Mouse (Mus musculus): ENCODE results near the gene Antxr1. TPM values are rescaled to one million over a fixed set of nuclear protein-coding genes. Genes with fewer than 3 reads are reported as not detected.

The Antxr1 gene
- total and polyA plus RNA-seq, 3 experiments: 0.16 to 0.23 (median 0.21) TPM

DNA sequence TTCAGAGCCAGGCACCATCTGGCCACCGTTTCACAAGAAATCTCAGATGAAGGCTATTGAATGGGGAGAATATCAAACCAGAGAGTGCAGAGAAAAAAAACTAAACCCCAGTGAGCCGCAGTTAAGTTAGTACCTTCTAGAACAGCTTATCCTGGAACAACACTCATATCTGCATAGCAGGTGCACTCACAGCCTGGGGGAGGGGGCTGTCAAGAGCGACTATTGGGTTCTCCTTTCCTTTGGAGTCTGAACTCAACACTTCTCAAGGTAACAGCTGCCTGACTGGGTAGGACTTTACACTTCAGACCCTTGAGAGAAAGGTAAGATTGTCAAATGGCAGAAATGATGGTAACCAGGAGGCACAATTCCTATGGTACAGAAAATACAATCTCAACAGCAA, 187.7 kb downstream of the Antxr1 start:
- no peak overlapping the region for H3K9ac ChIP-seq (ENCODE audit: insufficient read depth, low read depth)
- DNase-seq (ENCODE audit: extremely low read depth): no peak
- H3K79me2 ChIP-seq (replicated peaks; ENCODE audit: control insufficient read depth, extremely low read depth, insufficient read depth, poor library complexity, severe bottlenecking): no peaks in the 10 kb centered on the region
- dilution Hi-C loops (cut with MboI; ENCODE audit: extremely low pct_ligation_motif_present, extremely low pct_unique_long_range_greater_than_20kb, low sequenced_read_pairs): no loop called here
- H3K27ac ChIP-seq (ENCODE audit: insufficient read depth, low read depth): no peak overlapping the region
- in situ Hi-C loops (cut with MboI; ENCODE audit: low pct_ligation_motif_present, low pct_unique_long_range_greater_than_20kb, low sequenced_read_pairs): no loop called here
- peaks cover 13 to 38% of the 10 kb centered on the region in 2 experiments for H3K4me1 ChIP-seq (ENCODE audit: control insufficient read depth in 1 of 2, insufficient read depth in 2 of 2)
- H3K4me2 ChIP-seq (ENCODE audit: insufficient read depth, low read depth, poor library complexity, severe bottlenecking): no peak overlapping the region
- no peaks in the 10 kb centered on the region for H3K36me3 ChIP-seq (replicated peaks in 1 of 2; ENCODE audit: control insufficient read depth in 1 of 2, insufficient read depth in 1 of 2, low read length in 1 of 2)
- TF ChIP-seq ZMIZ1 (IDR thresholded peaks at IDR 0.05; ENCODE audit: low read depth, low read length) (no peak), CHD2 (IDR thresholded peaks at IDR 0.05; ENCODE audit: low read length) (no peak), MXI1 (IDR thresholded peaks at IDR 0.05; ENCODE audit: low read depth, low read length) (no peak)
- H3K27me3 ChIP-seq (replicated peaks): no peaks in the 10 kb centered on the region
- H3K9me3 ChIP-seq (replicated peaks; ENCODE audit: low read length): no peaks in the 10 kb centered on the region
- no peak overlapping the region for H3K4me3 ChIP-seq (replicated peaks in 1 of 3; ENCODE audit: low read depth in 2 of 3, low read length in 2 of 3, poor library complexity in 1 of 3)

DNA sequence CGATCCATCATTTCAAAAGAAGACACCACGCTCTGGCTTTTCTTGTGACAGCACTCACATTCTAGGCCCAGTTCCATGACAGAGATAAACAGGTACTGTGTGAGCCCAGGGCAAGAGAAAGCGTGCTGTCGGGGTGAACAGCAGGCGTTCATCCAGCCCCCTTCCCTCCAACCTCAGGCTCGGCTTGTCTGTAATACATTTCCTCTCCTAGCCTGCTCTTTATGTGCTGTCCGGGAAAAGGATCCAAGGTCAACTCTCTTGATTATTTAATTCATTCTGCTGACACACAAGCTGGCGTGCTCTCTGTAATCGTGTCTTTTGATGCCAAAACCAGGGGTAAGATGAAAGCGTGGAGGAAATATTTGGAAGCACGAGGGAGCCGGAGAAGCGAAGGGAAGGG, 192.0 kb downstream of the Antxr1 start:
- Histone ChIP-seq H3K79me2 (replicated peaks; ENCODE audit: control insufficient read depth, extremely low read depth, insufficient read depth, poor library complexity, severe bottlenecking) (no peaks in the 10 kb centered on the region), H3K9ac (ENCODE audit: insufficient read depth, low read depth) (no peak overlapping the region), H3K27me3 (replicated peaks) (no peaks in the 10 kb centered on the region), H3K9me3 (replicated peaks; ENCODE audit: low read length) (no peaks in the 10 kb centered on the region), H3K4me1 (ENCODE audit: control insufficient read depth in 1 of 2, insufficient read depth in 2 of 2) (peaks cover 8 to 25% of the 10 kb centered on the region in 2 experiments), H3K4me2 (ENCODE audit: insufficient read depth, low read depth, poor library complexity, severe bottlenecking) (no peak overlapping the region), H3K4me3 (replicated peaks in 1 of 3; ENCODE audit: low read depth in 2 of 3, low read length in 2 of 3, poor library complexity in 1 of 3) (no peak overlapping the region), H3K36me3 (replicated peaks in 1 of 2; ENCODE audit: control insufficient read depth in 1 of 2, insufficient read depth in 1 of 2, low read length in 1 of 2) (no peaks in the 10 kb centered on the region), H3K27ac (ENCODE audit: insufficient read depth, low read depth) (no peak overlapping the region)
- in situ Hi-C loops (cut with MboI; ENCODE audit: low pct_ligation_motif_present, low pct_unique_long_range_greater_than_20kb, low sequenced_read_pairs) (no loop called here), dilution Hi-C loops (cut with MboI; ENCODE audit: extremely low pct_ligation_motif_present, extremely low pct_unique_long_range_greater_than_20kb, low sequenced_read_pairs) (no loop called here)
- no peak for TF ChIP-seq ZMIZ1 (IDR thresholded peaks at IDR 0.05; ENCODE audit: low read depth, low read length)
- TF ChIP-seq UBTF (IDR thresholded peaks at IDR 0.05; ENCODE audit: low read depth, low read length): no peak
- no peak for TF ChIP-seq MAZ (IDR thresholded peaks at IDR 0.05; ENCODE audit: low read depth, low read length)
- no peak for TF ChIP-seq ELF1 (IDR thresholded peaks at IDR 0.05; ENCODE audit: low read depth, low read length)
- TF ChIP-seq HCFC1 (IDR thresholded peaks at IDR 0.05; ENCODE audit: low read depth, low read length): no peak
- TF ChIP-seq CHD2 (IDR thresholded peaks at IDR 0.05; ENCODE audit: low read length): no peak
- TF ChIP-seq PAX5 (IDR thresholded peaks at IDR 0.05; ENCODE audit: low read length): no peak
- no peak for TF ChIP-seq ZC3H11A (IDR thresholded peaks at IDR 0.05; ENCODE audit: low read depth, low read length)
- TF ChIP-seq USF2 (conservative IDR thresholded peaks at IDR 0.05; ENCODE audit: low read depth, low read length): no peak
- no peak for TF ChIP-seq CTCF (conservative IDR thresholded peaks at IDR 0.05 in 1 of 2, IDR thresholded peaks at IDR 0.05 in 1 of 2; ENCODE audit: low read depth in 2 of 2, low read length in 2 of 2)
- no peak for TF ChIP-seq BHLHE40 (IDR thresholded peaks at IDR 0.05; ENCODE audit: low read depth, low read length)
- DNase-seq (ENCODE audit: extremely low read depth): no peak

DNA sequence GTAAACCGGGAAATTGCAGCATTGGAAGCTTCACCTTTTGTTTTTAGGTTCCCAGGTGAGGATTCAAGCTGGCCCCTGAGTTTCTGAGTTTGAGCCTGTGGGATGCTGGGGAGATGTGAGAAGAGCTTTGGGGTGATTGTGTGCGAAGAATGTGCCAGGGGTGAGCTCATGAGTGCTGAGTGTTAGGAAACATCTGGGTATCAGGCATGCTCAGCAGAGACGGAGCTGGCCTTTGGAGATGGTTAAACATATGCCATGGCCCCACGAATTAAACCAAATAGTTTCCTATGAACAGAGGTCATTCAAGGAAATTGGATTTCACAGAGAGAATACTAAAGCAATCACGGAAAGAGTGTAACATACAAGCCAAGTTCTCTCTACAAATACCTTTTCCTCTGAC, 193.4 kb downstream of the Antxr1 start:
- H3K36me3 ChIP-seq (replicated peaks in 1 of 2; ENCODE audit: control insufficient read depth in 1 of 2, insufficient read depth in 1 of 2, low read length in 1 of 2): no peaks in the 10 kb centered on the region
- H3K27ac ChIP-seq (ENCODE audit: insufficient read depth, low read depth): no peak overlapping the region
- no peak overlapping the region for H3K4me2 ChIP-seq (ENCODE audit: insufficient read depth, low read depth, poor library complexity, severe bottlenecking)
- peaks cover 8 to 15% of the 10 kb centered on the region in 2 experiments for H3K4me1 ChIP-seq (ENCODE audit: control insufficient read depth in 1 of 2, insufficient read depth in 2 of 2)
- TF ChIP-seq JUND (conservative IDR thresholded peaks at IDR 0.05; ENCODE audit: low read depth, low read length) (no peak), GABPA (IDR thresholded peaks at IDR 0.05; ENCODE audit: insufficient replicate concordance, low read depth, low read length) (no peak), ETS1 (conservative IDR thresholded peaks at IDR 0.05; ENCODE audit: low read depth, low read length) (no peak), ZKSCAN1 (IDR thresholded peaks at IDR 0.05; ENCODE audit: borderline replicate concordance, low read depth, low read length) (no peak), JUN (IDR thresholded peaks at IDR 0.05; ENCODE audit: insufficient read depth, low read depth, low read length) (no peak), PAX5 (IDR thresholded peaks at IDR 0.05; ENCODE audit: low read length) (no peak), TCF12 (IDR thresholded peaks at IDR 0.05; ENCODE audit: low read depth, low read length) (no peak), HCFC1 (IDR thresholded peaks at IDR 0.05; ENCODE audit: low read depth, low read length) (no peak)
- in situ Hi-C loops (cut with MboI; ENCODE audit: low pct_ligation_motif_present, low pct_unique_long_range_greater_than_20kb, low sequenced_read_pairs): no loop called here
- no peaks in the 10 kb centered on the region for H3K27me3 ChIP-seq (replicated peaks)
- DNase-seq (ENCODE audit: extremely low read depth): no peak
- H3K79me2 ChIP-seq (replicated peaks; ENCODE audit: control insufficient read depth, extremely low read depth, insufficient read depth, poor library complexity, severe bottlenecking): no peaks in the 10 kb centered on the region
- dilution Hi-C loops (cut with MboI; ENCODE audit: extremely low pct_ligation_motif_present, extremely low pct_unique_long_range_greater_than_20kb, low sequenced_read_pairs): no loop called here
- H3K9me3 ChIP-seq (replicated peaks; ENCODE audit: low read length): no peaks in the 10 kb centered on the region
- no peak overlapping the region for H3K4me3 ChIP-seq (replicated peaks in 1 of 3; ENCODE audit: low read depth in 2 of 3, low read length in 2 of 3, poor library complexity in 1 of 3)
- H3K9ac ChIP-seq (ENCODE audit: insufficient read depth, low read depth): no peak overlapping the region
